Mouse (Mus musculus) megakaryocyte, embryonic 14.5 days (primary cell): ENCODE measurements around the gene Sbk1.

Source experiments
- FLI1 ChIP-seq: IDR thresholded peaks from 2 replicates; pipeline ENCODE4 v1.6.1; 2012; ENCODE audit warnings: low read length, inconsistent platforms, mixed read lengths
- GATA1 ChIP-seq: IDR thresholded peaks from 3 replicates; pipeline ENCODE4 v1.6.1; 2012; ENCODE audit warnings: mixed read lengths, low read length, inconsistent platforms, borderline replicate concordance

GRCm38 (mm10) chr7:126222753-126223152 lies 49.7 kb upstream of the Sbk1 start:
- TF ChIP-seq FLI1, result no peak
- TF ChIP-seq GATA1, result no peak
